17 mouse cellular contexts compared by ENCODE assay signal in genomic region chr3:31079450-31079849, GRCm38 (mm10). TPM values are rescaled to one million over a fixed set of nuclear protein-coding genes. Genes with fewer than 3 reads are reported as not detected.
DNase-seq lines count a peak whose midpoint lies in the region; ATAC-seq lines count a peak whose summit lies in the region.
"Had no signal": no experiment of that assay in that cellular context is flagged by ENCODE, and none has a peak within 500 bp of the region (broad histone marks: within the 10 kb centered on the region; RNA-seq: fewer than 3 reads in every experiment).

No protein-coding gene starts in this region.

- no peaks in the 10 kb centered on the region for H3K27me3 ChIP-seq in heart, embryonic 12.5 days (replicated peaks)
- H3K27me3 ChIP-seq: heart, embryonic 15.5 days; limb, embryonic 13.5 days; neural tube, embryonic 13.5 days had no signal

- no peak overlapping the region for H3K9ac ChIP-seq in heart, embryonic 12.5 days
- H3K9ac ChIP-seq: heart, embryonic 15.5 days; hindbrain, embryonic 14.5 days; limb, embryonic 13.5 days; neural tube, embryonic 13.5 days had no signal

- peak; percentile 38 for DNase-seq in heart, postnatal 4 days
- peak; percentile 16 for DNase-seq in retina, postnatal 1 day
- no peak for DNase-seq in retina, embryonic 14.5 days (ENCODE audit: low spot score)
- DNase-seq in lung, postnatal 25 days (ENCODE audit: low spot score) = peak; percentile 56
- no peak for DNase-seq in left cerebral cortex, adult 11 months (ENCODE audit: low spot score)
- DNase-seq in frontal cortex, postnatal 25 days (ENCODE audit: low spot score in 2 of 2) = no peak
- DNase-seq: adrenal gland, adult 8-10 months; cerebellum, adult 9-10 months; right cerebral cortex, postnatal 4 days; thymus, postnatal 36 days had no signal

- H3K27ac ChIP-seq in heart, embryonic 12.5 days (ENCODE audit: poor library complexity, severe bottlenecking) = no peak overlapping the region
- H3K27ac ChIP-seq: heart, embryonic 15.5 days; hindbrain, embryonic 14.5 days; limb, embryonic 13.5 days; neural tube, embryonic 13.5 days had no signal

- peaks cover 8% of the 10 kb centered on the region; the same call in 1 of the 2 replicates for H3K4me1 ChIP-seq in heart, embryonic 12.5 days (replicated peaks)

- H3K9me3 ChIP-seq in heart, embryonic 12.5 days (replicated peaks) = no peaks in the 10 kb centered on the region
- H3K9me3 ChIP-seq: G1E; heart, embryonic 15.5 days; limb, embryonic 13.5 days; megakaryocyte, embryonic 14.5 days; neural tube, embryonic 13.5 days had no signal

- 69% methylated on average over 10 of the region's 10 CpGs for whole genome bisulfite sequencing in heart, embryonic 12.5 days

- H3K36me3 ChIP-seq in heart, embryonic 12.5 days = no peaks in the 10 kb centered on the region
- H3K36me3 ChIP-seq: G1E; heart, embryonic 15.5 days; limb, embryonic 13.5 days; neural tube, embryonic 13.5 days had no signal

- ATAC-seq in heart, embryonic 12.5 days (ENCODE audit: insufficient number of reproducible peaks, low FRiP score) = no peak

- H3K4me3 ChIP-seq in heart, embryonic 12.5 days = no peak overlapping the region
- H3K4me3 ChIP-seq: heart, embryonic 15.5 days; limb, embryonic 13.5 days; megakaryocyte, embryonic 14.5 days; neural tube, embryonic 13.5 days had no signal

- no peak overlapping the region for H3K4me2 ChIP-seq in heart, embryonic 12.5 days
- H3K4me2 ChIP-seq: heart, embryonic 15.5 days; hindbrain, embryonic 14.5 days; limb, embryonic 13.5 days; neural tube, embryonic 13.5 days had no signal

RNA-seq across cellular contexts. Expression of gene Skil, which starts 15.4 kb away (rescaled TPM):
- 10 to 100 TPM; 26.7 to 27.1 TPM for total RNA-seq in heart, postnatal 4 days (2021)
- polyA plus RNA-seq in heart, embryonic 12.5 days (2016; fragmentation: Nextera tagmentation; extraction: Ambion mirVana) = 30.2 and 30.3 TPM in 2 replicates

Comparison
In these comparisons a context has a peak if more than half of its experiments do, and no peak if none do; other contexts are left out.
1. DNase-seq: peak in heart, postnatal 4 days (single experiment), retina, postnatal 1 day (single experiment) and lung, postnatal 25 days (single experiment); none in retina, embryonic 14.5 days (single experiment), left cerebral cortex, adult 11 months (single experiment) and frontal cortex, postnatal 25 days (0 of 2).